Mouse (Mus musculus) forebrain, embryonic 12.5 days (tissue): ENCODE measurements at regions not wholly inside any gene's neighbourhood (a gene's known extent, or its start where the extent isn't known, plus 50 kb on each side); places are given as distances from the start of the nearest gene placed in this dataset.
A peak's percentile ranks its signal among the peaks of the same experiment; 100 is the strongest.
"Not testable (repeated sequence)": the region's sequence is repeated elsewhere in the genome, so short reads cannot be mapped to it uniquely, and the experiment has no call there.

ENCODE experiments used
- ATAC-seq: fragments of 200-750 bp; cut with Nextera tagmentation; 2 replicates; pipeline ENCODE4 v1.8.0; 2017; ENCODE audit warnings: moderate TSS enrichment; ENCODE audit not compliant: low FRiP score
- H3K27ac ChIP-seq: fragments of 300-500 bp; sonication (generic); 2 replicates; pipeline ENCODE4 v1.5.1; 2016; ENCODE audit warnings: mild to moderate bottlenecking
- H3K27me3 ChIP-seq: fragments of 300-500 bp; sonication (generic); 2 replicates; pipeline ENCODE4 v1.6.1; 2016; ENCODE audit warnings: mild to moderate bottlenecking
- H3K36me3 ChIP-seq: fragments of 300-500 bp; sonication (generic); replicated peaks from 2 replicates; pipeline ENCODE4 v1.6.1; 2016; ENCODE audit warnings: mild to moderate bottlenecking
- H3K4me1 ChIP-seq: fragments of 300-500 bp; sonication (generic); 2 replicates; pipeline ENCODE4 v1.6.1; 2016
- H3K4me2 ChIP-seq: fragments of 300-500 bp; sonication (generic); 2 replicates; pipeline ENCODE4 v1.6.1; 2016; ENCODE audit warnings: mild to moderate bottlenecking, moderate library complexity
- H3K4me3 ChIP-seq: fragments of 300-500 bp; sonication (generic); replicated peaks from 2 replicates; pipeline ENCODE4 v1.5.1; 2016; ENCODE audit warnings: mild to moderate bottlenecking
- H3K9ac ChIP-seq: fragments of 300-500 bp; sonication (generic); 2 replicates; pipeline ENCODE4 v1.6.1; 2016; ENCODE audit warnings: mild to moderate bottlenecking
- H3K9me3 ChIP-seq: fragments of 300-500 bp; sonication (generic); 2 replicates; pipeline ENCODE4 v1.6.1; 2016
- WGBS: fragments of 180-500 bp; shearing (Covaris S2); methylation state at CpG from one replicate; pipeline ENCODE4 v1.1.7; 2016; 5-methylcytosine and 5-hydroxymethylcytosine counted together

GRCm38 (mm10) chr8:103751161-103751560 is 350.3 kb upstream of the Cdh5 start:
- H3K27me3 ChIP-seq: no peaks in the 10 kb centered on the region
- no peak overlapping the region for H3K9ac ChIP-seq
- no peak overlapping the region for H3K4me2 ChIP-seq
- H3K36me3 ChIP-seq: no peaks in the 10 kb centered on the region
- ATAC-seq: no peak
- peaks cover 6% of the 10 kb centered on the region for H3K4me1 ChIP-seq
- no peak overlapping the region for H3K4me3 ChIP-seq
- no peak overlapping the region for H3K27ac ChIP-seq
- no peaks in the 10 kb centered on the region for H3K9me3 ChIP-seq
- WGBS: 81% methylated on average over 2 of the region's 2 CpGs

GRCm38 (mm10) chr8:103763821-103764220 is 337.6 kb upstream of the Cdh5 start:
- Histone ChIP-seq H3K27me3 (no peaks in the 10 kb centered on the region), H3K9ac (no peak overlapping the region), H3K36me3 (no peaks in the 10 kb centered on the region), H3K9me3 (peaks cover 5% of the 10 kb centered on the region; the same call in 1 of the 2 replicates), H3K4me3 (no peak overlapping the region), H3K27ac (no peak overlapping the region), H3K4me1 (no peaks in the 10 kb centered on the region), H3K4me2 (no peak overlapping the region)
- WGBS: 58% methylated on average over 1 of the region's 1 CpGs
- no peak for ATAC-seq

- no peak for ATAC-seq
- 90% methylated on average over 6 of the region's 6 CpGs for WGBS
- H3K9me3 ChIP-seq: no peaks in the 10 kb centered on the region
Measured at GRCm38 (mm10) chr8:103779658-103780057, 321.8 kb upstream of the Cdh5 start.

GRCm38 (mm10) chr8:103788308-103788707 is 313.1 kb upstream of the Cdh5 start:
- 83% methylated on average over 3 of the region's 3 CpGs for WGBS
- no peak for ATAC-seq
- no peaks in the 10 kb centered on the region for H3K27me3 ChIP-seq

More at GRCm38 (mm10) chr8:103779658-103780057, 321.8 kb upstream of the Cdh5 start:
- H3K27me3 ChIP-seq: no peaks in the 10 kb centered on the region
- H3K27ac ChIP-seq: no peak overlapping the region
- no peak overlapping the region for H3K4me2 ChIP-seq
- H3K4me1 ChIP-seq: no peaks in the 10 kb centered on the region
- H3K9ac ChIP-seq: no peak overlapping the region
- no peaks in the 10 kb centered on the region for H3K36me3 ChIP-seq
- H3K4me3 ChIP-seq: no peak overlapping the region

GRCm38 (mm10) chr8:103793331-103793730 is 308.1 kb upstream of the Cdh5 start:
- no peaks in the 10 kb centered on the region for H3K36me3 ChIP-seq
- 89% methylated on average over 1 of the region's 1 CpGs for WGBS

More at GRCm38 (mm10) chr8:103788308-103788707, 313.1 kb upstream of the Cdh5 start:
- Histone ChIP-seq H3K36me3 (no peaks in the 10 kb centered on the region), H3K4me2 (no peak overlapping the region), H3K4me1 (no peaks in the 10 kb centered on the region), H3K9me3 (no peaks in the 10 kb centered on the region), H3K4me3 (no peak overlapping the region), H3K27ac (no peak overlapping the region), H3K9ac (no peak overlapping the region)

GRCm38 (mm10) chr8:103798630-103799029 is 302.8 kb upstream of the Cdh5 start:
- H3K27ac ChIP-seq, H3K9me3 ChIP-seq, H3K4me1 ChIP-seq, H3K4me3 ChIP-seq, H3K36me3 ChIP-seq, ATAC-seq, H3K27me3 ChIP-seq, H3K4me2 ChIP-seq, H3K9ac ChIP-seq: not testable (repeated sequence)
- WGBS: 93% methylated on average over 2 of the region's 2 CpGs

More at GRCm38 (mm10) chr8:103793331-103793730, 308.1 kb upstream of the Cdh5 start:
- H3K4me2 ChIP-seq: no peak overlapping the region
- ATAC-seq: no peak
- H3K4me1 ChIP-seq: no peaks in the 10 kb centered on the region
- no peak overlapping the region for H3K4me3 ChIP-seq
- no peaks in the 10 kb centered on the region for H3K27me3 ChIP-seq
- H3K27ac ChIP-seq: no peak overlapping the region
- H3K9me3 ChIP-seq: no peaks in the 10 kb centered on the region
- no peak overlapping the region for H3K9ac ChIP-seq

- Histone ChIP-seq H3K27me3 (no peaks in the 10 kb centered on the region), H3K9me3 (0 out of 2 replicates have a peak, but pooled peaks cover 3% of the 10 kb centered on the region), H3K9ac (no peak overlapping the region), H3K27ac (no peak overlapping the region), H3K4me1 (no peaks in the 10 kb centered on the region), H3K4me3 (no peak overlapping the region), H3K4me2 (no peak overlapping the region), H3K36me3 (no peaks in the 10 kb centered on the region)
- 85% methylated on average over 5 of the region's 5 CpGs for WGBS
- ATAC-seq: no peak
Measured at GRCm38 (mm10) chr8:103808171-103808570, 293.3 kb upstream of the Cdh5 start.

GRCm38 (mm10) chr8:103808580-103808979 is 292.8 kb upstream of the Cdh5 start:
- Histone ChIP-seq H3K36me3 (no peaks in the 10 kb centered on the region), H3K4me3 (no peak overlapping the region), H3K4me2 (no peak overlapping the region), H3K27me3 (no peaks in the 10 kb centered on the region), H3K4me1 (no peaks in the 10 kb centered on the region), H3K9me3 (0 out of 2 replicates have a peak, but pooled peaks cover 3% of the 10 kb centered on the region), H3K9ac (no peak overlapping the region), H3K27ac (no peak overlapping the region)
- no peak for ATAC-seq
- 67% methylated on average over 8 of the region's 8 CpGs for WGBS

- Histone ChIP-seq H3K4me2 (no peak overlapping the region), H3K36me3 (no peaks in the 10 kb centered on the region), H3K9me3 (0 out of 2 replicates have a peak, but pooled peaks cover 3% of the 10 kb centered on the region), H3K27me3 (no peaks in the 10 kb centered on the region), H3K4me3 (no peak overlapping the region), H3K4me1 (no peaks in the 10 kb centered on the region), H3K27ac (no peak overlapping the region), H3K9ac (no peak overlapping the region)
- ATAC-seq: no peak
- 76% methylated on average over 7 of the region's 7 CpGs for WGBS
Measured at GRCm38 (mm10) chr8:103809140-103809539, 292.3 kb upstream of the Cdh5 start.

GRCm38 (mm10) chr8:103813954-103814591 is 287.4 kb upstream of the Cdh5 start:
- ATAC-seq: peak; percentile 33; the same call in 1 of the 2 replicates

GRCm38 (mm10) chr8:103816101-103816894 is 285.1 kb upstream of the Cdh5 start:
- H3K9me3 ChIP-seq: no peaks in the 10 kb centered on the region
- no peaks in the 10 kb centered on the region for H3K4me1 ChIP-seq
- WGBS: 81% methylated on average over 15 of the region's 15 CpGs
- ATAC-seq: no peak
- no peak overlapping the region for H3K4me2 ChIP-seq
- H3K36me3 ChIP-seq: no peaks in the 10 kb centered on the region
- H3K4me3 ChIP-seq: no peak overlapping the region
- H3K9ac ChIP-seq: no peak overlapping the region
- H3K27ac ChIP-seq: no peak overlapping the region
- H3K27me3 ChIP-seq: 0 out of 2 replicates have a peak, but pooled peaks cover 4% of the 10 kb centered on the region

More at GRCm38 (mm10) chr8:103813954-103814591, 287.4 kb upstream of the Cdh5 start:
- 51% methylated on average over 10 of the region's 10 CpGs for WGBS
- no peaks in the 10 kb centered on the region for H3K9me3 ChIP-seq
- no peak overlapping the region for H3K27ac ChIP-seq
- no peak overlapping the region for H3K4me3 ChIP-seq
- H3K27me3 ChIP-seq: 0 out of 2 replicates have a peak, but pooled peaks cover 4% of the 10 kb centered on the region
- no peaks in the 10 kb centered on the region for H3K36me3 ChIP-seq
- H3K4me2 ChIP-seq: no peak overlapping the region
- H3K4me1 ChIP-seq: no peaks in the 10 kb centered on the region
- H3K9ac ChIP-seq: no peak overlapping the region

GRCm38 (mm10) chr8:103823541-103823940 is 277.9 kb upstream of the Cdh5 start:
- no peaks in the 10 kb centered on the region for H3K9me3 ChIP-seq
- 88% methylated on average over 7 of the region's 7 CpGs for WGBS
- ATAC-seq: no peak

More at GRCm38 (mm10) chr8:103823541-103823940, 277.9 kb upstream of the Cdh5 start:
- H3K27me3 ChIP-seq: no peaks in the 10 kb centered on the region
- no peak overlapping the region for H3K4me2 ChIP-seq
- H3K4me3 ChIP-seq: no peak overlapping the region
- H3K27ac ChIP-seq: no peak overlapping the region
- no peak overlapping the region for H3K9ac ChIP-seq
- no peaks in the 10 kb centered on the region for H3K36me3 ChIP-seq
- H3K4me1 ChIP-seq: peaks cover 4% of the 10 kb centered on the region; the same call in 1 of the 2 replicates
